Mouse (Mus musculus): ENCODE data around the gene Cfap70.

Gene Cfap70

GRCm38 (mm10) chr14:20451765-20452331, at the start of gene Cfap70:
Gene Cfap70 (minus strand): TSS chr14:20452226.
- DNase-seq (ENCODE audit: low spot score), result peak; percentile 84

- DNase-seq (ENCODE audit: low spot score), result no peak
These were observed 48.0 kb upstream of the Cfap70 start for GRCm38 (mm10) chr14:20499982-20500381.

GRCm38 (mm10) chr14:20496603-20497002, 44.6 kb upstream of the Cfap70 start, which contains the start of gene Mss51:
Gene Mss51 (minus strand): TSS chr14:20496901.
- DNase-seq (ENCODE audit: low spot score), result no peak

GRCm38 (mm10) chr14:20486031-20486430, 34.0 kb upstream of the Cfap70 start:
- no peak for DNase-seq (ENCODE audit: low spot score)

GRCm38 (mm10) chr14:20482051-20482751, 30.2 kb upstream of the Cfap70 start:
- no peak for DNase-seq (ENCODE audit: low spot score)

GRCm38 (mm10) chr14:20481211-20481610, 29.2 kb upstream of the Cfap70 start:
- DNase-seq (ENCODE audit: low spot score), result no peak

GRCm38 (mm10) chr14:20480195-20480579, 28.2 kb upstream of the Cfap70 start:
- DNase-seq (ENCODE audit: low spot score), result no peak

GRCm38 (mm10) chr14:20479291-20480194, 27.5 kb upstream of the Cfap70 start, which contains the start of gene Anxa7:
Gene Anxa7 (minus strand): TSS chr14:20480133.
- DNase-seq (ENCODE audit: low spot score), result peak; percentile 84

GRCm38 (mm10) chr14:20478801-20479200, 26.8 kb upstream of the Cfap70 start:
- no peak for DNase-seq (ENCODE audit: low spot score)

- no peak for DNase-seq (ENCODE audit: low spot score)
These were observed 26.4 kb upstream of the Cfap70 start for GRCm38 (mm10) chr14:20478385-20478784.

GRCm38 (mm10) chr14:20477261-20478025, 25.4 kb upstream of the Cfap70 start:
- DNase-seq (ENCODE audit: low spot score), result no peak

- no peak for DNase-seq (ENCODE audit: low spot score)
These were observed 8.2 kb upstream of the Cfap70 start for GRCm38 (mm10) chr14:20460216-20460615.

GRCm38 (mm10) chr14:20458378-20458777, 6.4 kb upstream of the Cfap70 start:
- DNase-seq (ENCODE audit: low spot score), result no peak

GRCm38 (mm10) chr14:20452929-20453328, 903 bp upstream of the Cfap70 start:
- peak; percentile 52 for DNase-seq (ENCODE audit: low spot score)

GRCm38 (mm10) chr14:20451302-20451701, 724 bp downstream of the Cfap70 start:
- no peak for DNase-seq (ENCODE audit: low spot score)

- peak; percentile 70 for DNase-seq (ENCODE audit: low spot score)
These were observed 4.8 kb downstream of the Cfap70 start for GRCm38 (mm10) chr14:20447209-20447608.

- DNase-seq (ENCODE audit: low spot score), result no peak
These were observed 9.8 kb downstream of the Cfap70 start for GRCm38 (mm10) chr14:20442252-20442651.

- DNase-seq (ENCODE audit: low spot score), result no peak
These were observed 15.1 kb downstream of the Cfap70 start for GRCm38 (mm10) chr14:20436976-20437375.

GRCm38 (mm10) chr14:20432420-20432819, 19.6 kb downstream of the Cfap70 start:
- no peak for DNase-seq (ENCODE audit: low spot score)

- DNase-seq (ENCODE audit: low spot score), result no peak
These were observed 20.3 kb downstream of the Cfap70 start for GRCm38 (mm10) chr14:20431726-20432125.

- no peak for DNase-seq (ENCODE audit: low spot score)
These were observed 22.2 kb downstream of the Cfap70 start for GRCm38 (mm10) chr14:20429833-20430232.

- no peak for DNase-seq (ENCODE audit: low spot score)
These were observed 23.4 kb downstream of the Cfap70 start for GRCm38 (mm10) chr14:20428593-20428992.
